Mouse (Mus musculus) CH12.LX (cell line): ENCODE data around the gene Inpp5b. TPM values are rescaled to one million over a fixed set of nuclear protein-coding genes. Genes with fewer than 3 reads are reported as not detected.

Source experiments
- DNase-seq: peaks from one replicate; pipeline ENCODE4 v3.0.0-alpha.2; 2013; ENCODE audit errors: extremely low read depth
- H3K27ac ChIP-seq: 2 replicates; pipeline ENCODE4 v1.5.1; 2012; ENCODE audit warnings: low read depth, mild to moderate bottlenecking, control low read depth, moderate library complexity; ENCODE audit not compliant: insufficient read depth
- H3K27me3 ChIP-seq: replicated peaks from 2 replicates; pipeline ENCODE3; 2012; ENCODE audit warnings: inconsistent platforms
- H3K36me3 ChIP-seq, 2 experiments: replicated peaks in 1 of 2; 2 replicates each; pipeline versions ENCODE3 to v1.6.1; 2012; ENCODE audit warnings: inconsistent platforms in 1 of 2, low read length in 1 of 2, mild to moderate bottlenecking in 1 of 2, mixed read lengths in 1 of 2, moderate library complexity in 1 of 2; ENCODE audit not compliant: control insufficient read depth in 1 of 2, insufficient read depth in 1 of 2
- H3K4me1 ChIP-seq, 2 experiments: 2 replicates each; pipeline ENCODE4 v1.6.1; 2012; ENCODE audit warnings: inconsistent platforms in 1 of 2, moderate library complexity in 1 of 2; ENCODE audit not compliant: insufficient read depth in 2 of 2, control insufficient read depth in 1 of 2
- H3K4me2 ChIP-seq: 2 replicates; pipeline ENCODE4 v1.6.1; 2012; ENCODE audit warnings: low read depth, mild to moderate bottlenecking, control low read depth; ENCODE audit not compliant: poor library complexity, insufficient read depth, severe bottlenecking
- H3K4me3 ChIP-seq, 3 experiments: fragments of 150-350 bp in 1 of 3; sonication (generic) in 1 of 3; replicated peaks in 1 of 3; 2 replicates each; pipeline versions ENCODE3 to v1.5.1; 2011 to 2012; ENCODE audit warnings: low read depth in 2 of 3, low read length in 2 of 3, mild to moderate bottlenecking in 2 of 3, moderate library complexity in 2 of 3, control low read depth in 1 of 3, improper control_type of control experiment in 1 of 3, inconsistent platforms in 1 of 3, mixed read lengths in 1 of 3; ENCODE audit not compliant: poor library complexity in 1 of 3
- H3K79me2 ChIP-seq: replicated peaks from 2 replicates; pipeline ENCODE4 v1.6.1; 2012; ENCODE audit warnings: mild to moderate bottlenecking, moderate library complexity; ENCODE audit not compliant: control insufficient read depth, poor library complexity, insufficient read depth, severe bottlenecking; ENCODE audit errors: extremely low read depth
- H3K9ac ChIP-seq: 2 replicates; pipeline ENCODE4 v1.6.1; 2012; ENCODE audit warnings: low read depth, mild to moderate bottlenecking, control low read depth, moderate library complexity; ENCODE audit not compliant: insufficient read depth
- H3K9me3 ChIP-seq: replicated peaks from 2 replicates; pipeline ENCODE3; 2012; ENCODE audit warnings: low read length, inconsistent platforms, mixed read lengths
- CHD1 ChIP-seq: IDR thresholded peaks from 2 replicates; pipeline ENCODE4 v1.6.1; 2012; ENCODE audit warnings: low read depth, low read length, improper control_type of control experiment, inconsistent platforms
- EP300 ChIP-seq: IDR thresholded peaks from 2 replicates; pipeline ENCODE4 v1.6.1; 2011; ENCODE audit warnings: low read length, improper control_type of control experiment
- IRF4 ChIP-seq: IDR thresholded peaks from 2 replicates; pipeline ENCODE4 v1.6.1; 2014; ENCODE audit warnings: low read depth, mild to moderate bottlenecking, inconsistent platforms, low read length, improper control_type of control experiment
- JUN ChIP-seq: IDR thresholded peaks from 2 replicates; pipeline ENCODE4 v1.6.1; 2011; ENCODE audit warnings: low read depth, mild to moderate bottlenecking, low read length, improper control_type of control experiment, moderate library complexity; ENCODE audit not compliant: insufficient read depth
- JUND ChIP-seq: conservative IDR thresholded peaks from 2 replicates; pipeline ENCODE4 v1.6.1; 2011; ENCODE audit warnings: low read depth, low read length, improper control_type of control experiment
- MAFK ChIP-seq: IDR thresholded peaks from 2 replicates; pipeline ENCODE4 v1.6.1; 2011; ENCODE audit warnings: low read length, improper control_type of control experiment; ENCODE audit not compliant: insufficient replicate concordance
- MAX ChIP-seq: IDR thresholded peaks from 2 replicates; pipeline ENCODE4 v1.6.1; 2011; ENCODE audit warnings: low read length, improper control_type of control experiment
- MEF2A ChIP-seq: IDR thresholded peaks from 2 replicates; pipeline ENCODE4 v1.6.1; 2014; ENCODE audit warnings: low read depth, mild to moderate bottlenecking, inconsistent platforms, low read length, improper control_type of control experiment, borderline replicate concordance
- MYC ChIP-seq: IDR thresholded peaks from 2 replicates; pipeline ENCODE4 v1.6.1; 2011; ENCODE audit warnings: low read depth, mild to moderate bottlenecking, improper control_type of control experiment, low read length
- NELFE ChIP-seq: IDR thresholded peaks from 2 replicates; pipeline ENCODE4 v1.6.1; 2011; ENCODE audit warnings: low read depth, low read length, improper control_type of control experiment
- NRF1 ChIP-seq: IDR thresholded peaks from 2 replicates; pipeline ENCODE4 v1.6.1; 2014; ENCODE audit warnings: low read depth, mild to moderate bottlenecking, inconsistent platforms, low read length, improper control_type of control experiment, moderate library complexity
- POLR2AphosphoS2 ChIP-seq: IDR thresholded peaks from 2 replicates; pipeline ENCODE4 v1.6.1; 2011; ENCODE audit warnings: low read depth, low read length, improper control_type of control experiment
- RAD21 ChIP-seq: IDR thresholded peaks from 2 replicates; pipeline ENCODE4 v1.6.1; 2011; ENCODE audit warnings: low read depth, mild to moderate bottlenecking, low read length, improper control_type of control experiment, moderate library complexity
- SIN3A ChIP-seq: IDR thresholded peaks from 2 replicates; pipeline ENCODE4 v1.6.1; 2012; ENCODE audit warnings: low read length, improper control_type of control experiment, inconsistent platforms
- SMC3 ChIP-seq: IDR thresholded peaks from 2 replicates; pipeline ENCODE4 v1.6.1; 2011; ENCODE audit warnings: low read depth, low read length, improper control_type of control experiment
- USF2 ChIP-seq: conservative IDR thresholded peaks from 2 replicates; pipeline ENCODE4 v1.6.1; 2011; ENCODE audit warnings: low read depth, low read length, improper control_type of control experiment
- ZC3H11A ChIP-seq: IDR thresholded peaks from 2 replicates; pipeline ENCODE4 v1.6.1; 2012; ENCODE audit warnings: low read depth, mild to moderate bottlenecking, inconsistent platforms, low read length, improper control_type of control experiment
- dilution Hi-C: fragments of 300-500 bp; cut with MboI; formaldehyde crosslinking; loops from 2 replicates; pipeline ENCODE4 v1.14.3; 2020; ENCODE audit warnings: low sequenced_read_pairs; ENCODE audit not compliant: extremely low pct_unique_long_range_greater_than_20kb, extremely low pct_ligation_motif_present
- in situ Hi-C: fragments of 300-500 bp; cut with MboI; formaldehyde crosslinking; loops from 3 replicates; pipeline ENCODE4 v1.14.3; 2019; ENCODE audit warnings: low sequenced_read_pairs, low pct_ligation_motif_present, low pct_unique_long_range_greater_than_20kb, mixed read lengths
- polyA plus RNA-seq: library from polyadenylated mRNA; unstranded; fragments of >175 nt; gene quantifications from 2 replicates; pipeline ENCODE4 v1.2.1, GENCODE M21; 2012; ENCODE audit warnings: low read depth; ENCODE audit not compliant: insufficient read length
- total RNA-seq, 2 experiments: library from RNA; depleted of rRNA; stranded (reverse); fragments of 300-350 nt in 1 of 2; fragments of >200 nt in 1 of 2; gene quantifications; 2 replicates each; pipeline ENCODE4 v1.2.3; 2012 to 2014

The Inpp5b gene
- total and polyA plus RNA-seq, 3 experiments, result 25.6 to 34.0 (median 26.2) TPM

DNA sequence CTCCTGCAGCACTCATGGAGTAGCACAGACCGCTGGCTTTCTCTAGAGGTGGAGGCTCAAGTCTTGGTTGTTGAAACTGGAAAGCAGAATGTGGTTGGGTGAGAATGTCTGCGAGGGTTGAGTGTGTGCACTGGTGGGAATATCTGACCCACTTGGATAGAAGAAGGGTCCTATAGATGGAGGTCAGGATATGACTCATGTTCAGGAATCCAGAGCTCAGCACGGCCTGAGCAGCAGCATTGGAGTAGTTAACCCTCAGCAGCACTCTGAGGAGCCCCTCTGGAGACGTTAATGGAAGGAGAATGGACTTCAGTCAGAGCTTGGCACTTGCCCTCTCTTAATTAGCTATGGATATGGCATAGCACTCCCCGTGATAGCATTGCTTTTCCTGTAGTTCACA lies 88.0 kb downstream of the Inpp5b start:
- H3K9ac ChIP-seq, result no peak overlapping the region
- H3K4me2 ChIP-seq, result no peak overlapping the region
- H3K9me3 ChIP-seq, result no peaks in the 10 kb centered on the region
- H3K27ac ChIP-seq, result no peak overlapping the region
- peaks cover 47 to 83% of the 10 kb centered on the region in 2 experiments for H3K36me3 ChIP-seq
- dilution Hi-C loops, result no loop called here
- H3K4me3 ChIP-seq, result no peak overlapping the region
- no peaks in the 10 kb centered on the region for H3K27me3 ChIP-seq
- TF ChIP-seq POLR2AphosphoS2 (no peak), SMC3 (no peak), EP300 (no peak), NELFE (no peak), IRF4 (no peak), RAD21 (no peak), CHD1 (no peak)
- TF ChIP-seq, all 38 proteins: peak for 0
- DNase-seq, result no peak
- Histone ChIP-seq H3K4me1 (no peaks in the 10 kb centered on the region), H3K79me2 (no peaks in the 10 kb centered on the region)
- in situ Hi-C loops, result no loop called here

DNA sequence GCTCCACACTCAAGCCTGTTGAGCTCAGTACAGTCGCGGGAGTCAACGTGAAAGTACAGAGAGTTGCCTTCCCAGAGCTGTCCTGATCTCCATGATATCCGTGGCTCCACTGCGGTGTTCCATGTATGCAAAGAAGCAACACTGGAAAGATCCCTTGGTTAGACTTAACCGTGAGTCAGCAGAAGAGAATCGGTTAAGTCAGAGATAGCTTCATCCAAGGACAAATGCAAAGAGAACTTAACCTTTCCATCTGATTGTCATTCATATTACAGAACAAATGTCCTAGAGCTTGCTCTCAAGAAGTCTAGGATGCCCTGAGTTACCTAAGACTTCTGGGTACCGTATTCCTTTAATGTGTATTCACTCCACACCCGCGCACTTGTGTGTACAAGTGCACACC lies 91.1 kb downstream of the Inpp5b start:
- in situ Hi-C loops, result no loop called here
- Histone ChIP-seq H3K4me2 (no peak overlapping the region), H3K36me3 (peaks cover 42 to 83% of the 10 kb centered on the region in 2 experiments), H3K4me3 (no peak overlapping the region)
- dilution Hi-C loops, result no loop called here
- TF ChIP-seq MAFK, result no peak
- no peak for TF ChIP-seq MEF2A
- no peak for TF ChIP-seq RAD21
- TF ChIP-seq JUND, result no peak
- TF ChIP-seq NELFE, result no peak
- no peak for TF ChIP-seq MYC
- TF ChIP-seq MAX, result no peak
- TF ChIP-seq USF2, result no peak
- no peak for TF ChIP-seq ZC3H11A
- no peak for TF ChIP-seq NRF1
- no peak for TF ChIP-seq CHD1
- TF ChIP-seq JUN, result no peak
- no peak for TF ChIP-seq SIN3A
- TF ChIP-seq, all 38 proteins: peak for 0
- H3K79me2 ChIP-seq, result no peaks in the 10 kb centered on the region
- no peak overlapping the region for H3K27ac ChIP-seq
- H3K4me1 ChIP-seq, result no peaks in the 10 kb centered on the region
- no peak overlapping the region for H3K9ac ChIP-seq
- no peak for DNase-seq
- no peaks in the 10 kb centered on the region for H3K27me3 ChIP-seq
- H3K9me3 ChIP-seq, result no peaks in the 10 kb centered on the region
